In the genomic region with DNA sequence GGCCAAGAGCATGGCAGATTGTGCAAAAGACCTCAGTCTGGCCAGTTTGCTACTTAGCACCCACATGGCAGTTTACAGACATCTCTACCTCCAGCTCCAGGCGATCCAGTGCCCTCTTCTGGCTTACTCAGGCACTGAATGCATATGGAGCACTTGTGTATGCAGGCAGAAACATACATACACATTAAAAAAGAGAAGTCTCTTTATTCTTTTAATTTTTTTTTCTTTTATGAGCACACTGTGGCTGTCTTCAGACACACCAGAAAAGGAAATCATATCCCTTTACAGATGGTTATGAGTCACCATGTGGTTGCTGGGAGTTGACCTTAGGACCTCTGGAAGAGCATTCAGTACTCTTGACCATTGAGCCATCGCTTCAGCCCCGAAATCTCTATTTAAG, we compare ENCODE assay signal across 8 mouse cellular contexts. TPM values are rescaled to one million over a fixed set of nuclear protein-coding genes. Genes with fewer than 3 reads are reported as not detected.
A peak's percentile ranks its signal among the peaks of the same experiment; 100 is the strongest.
DNase-seq lines count a peak whose midpoint lies in the region; ATAC-seq lines count a peak whose summit lies in the region.

No protein-coding gene starts in this region.

- H3K9ac ChIP-seq in forebrain, embryonic 14.5 days (ENCODE audit: low read length), result no peak overlapping the region
- H3K9ac ChIP-seq in forebrain, embryonic 13.5 days, result no peak overlapping the region
- H3K9ac ChIP-seq in midbrain, embryonic 15.5 days, result no peak overlapping the region
- no peak overlapping the region for H3K9ac ChIP-seq in midbrain, embryonic 11.5 days (ENCODE audit: low read length)

- peak; percentile 53 for DNase-seq in forebrain, embryonic 14.5 days (ENCODE audit: low spot score)
- no peak for DNase-seq in midbrain, embryonic 11.5 days (ENCODE audit: low spot score, missing footprints)
- peak; percentile 62 to 63 for DNase-seq in cerebellum, postnatal 14 days
- DNase-seq in kidney, postnatal 14 days, result peak; percentile 54
- peak; percentile 27 for DNase-seq in skeletal muscle tissue, adult 2 months (ENCODE audit: low read depth, low spot score)
- DNase-seq in ovary, postnatal 10 days (ENCODE audit: low spot score), result no peak

- H3K4me1 ChIP-seq in forebrain, embryonic 14.5 days (ENCODE audit: control insufficient read depth, insufficient read depth, low read length), result peaks cover 26% of the 10 kb centered on the region
- H3K4me1 ChIP-seq in forebrain, embryonic 13.5 days, result peaks cover 36% of the 10 kb centered on the region
- peaks cover 36% of the 10 kb centered on the region for H3K4me1 ChIP-seq in midbrain, embryonic 15.5 days
- peaks cover 8% of the 10 kb centered on the region for H3K4me1 ChIP-seq in midbrain, embryonic 11.5 days (ENCODE audit: control insufficient read depth, insufficient read depth, low read length)

- H3K4me3 ChIP-seq in forebrain, embryonic 14.5 days (ENCODE audit: low read depth, low read length), result no peak overlapping the region
- no peak overlapping the region for H3K4me3 ChIP-seq in forebrain, embryonic 13.5 days
- no peak overlapping the region for H3K4me3 ChIP-seq in midbrain, embryonic 15.5 days
- no peak overlapping the region for H3K4me3 ChIP-seq in midbrain, embryonic 11.5 days (ENCODE audit: low read depth, low read length)

- 70% methylated on average over 3 of the region's 3 CpGs for WGBS in forebrain, embryonic 14.5 days
- WGBS in forebrain, embryonic 13.5 days, result 78% methylated on average over 3 of the region's 3 CpGs
- 75% methylated on average over 3 of the region's 3 CpGs for WGBS in midbrain, embryonic 15.5 days
- 66% methylated on average over 3 of the region's 3 CpGs for WGBS in midbrain, embryonic 11.5 days

- H3K36me3 ChIP-seq in forebrain, embryonic 14.5 days (ENCODE audit: control insufficient read depth, insufficient read depth, low read length), result peaks cover 10% of the 10 kb centered on the region
- peaks cover 10% of the 10 kb centered on the region for H3K36me3 ChIP-seq in forebrain, embryonic 13.5 days (ENCODE audit: poor library complexity, severe bottlenecking)
- H3K36me3 ChIP-seq in midbrain, embryonic 15.5 days (replicated peaks), result peaks cover 6% of the 10 kb centered on the region
- H3K36me3 ChIP-seq in midbrain, embryonic 11.5 days (ENCODE audit: control insufficient read depth, insufficient read depth, low read length), result peaks cover 6% of the 10 kb centered on the region; the same call in 1 of the 2 replicates

- no peak overlapping the region for H3K27ac ChIP-seq in forebrain, embryonic 14.5 days (ENCODE audit: low read depth, low read length)
- H3K27ac ChIP-seq in forebrain, embryonic 13.5 days, result no peak overlapping the region
- H3K27ac ChIP-seq in midbrain, embryonic 15.5 days, result no peak overlapping the region
- no peak overlapping the region for H3K27ac ChIP-seq in midbrain, embryonic 11.5 days (ENCODE audit: low read depth, low read length)

- ATAC-seq in forebrain, embryonic 14.5 days, result no peak
- no peak for ATAC-seq in forebrain, embryonic 13.5 days
- ATAC-seq in midbrain, embryonic 15.5 days (replicated peaks), result no peak
- no peak for ATAC-seq in midbrain, embryonic 11.5 days (ENCODE audit: low FRiP score)

- H3K27me3 ChIP-seq in forebrain, embryonic 14.5 days (replicated peaks; ENCODE audit: control insufficient read depth, insufficient read depth, low read length), result no peaks in the 10 kb centered on the region
- no peaks in the 10 kb centered on the region for H3K27me3 ChIP-seq in forebrain, embryonic 13.5 days
- H3K27me3 ChIP-seq in midbrain, embryonic 15.5 days (replicated peaks), result no peaks in the 10 kb centered on the region
- H3K27me3 ChIP-seq in midbrain, embryonic 11.5 days (ENCODE audit: control insufficient read depth, insufficient read depth, low read length), result no peaks in the 10 kb centered on the region

- peak overlapping the region; percentile 25; the same call in 1 of the 2 replicates for H3K4me2 ChIP-seq in forebrain, embryonic 14.5 days (ENCODE audit: low read length)
- no peak overlapping the region for H3K4me2 ChIP-seq in forebrain, embryonic 13.5 days
- peak overlapping the region; percentile 18 for H3K4me2 ChIP-seq in midbrain, embryonic 15.5 days
- no peak overlapping the region for H3K4me2 ChIP-seq in midbrain, embryonic 11.5 days

- H3K9me3 ChIP-seq in forebrain, embryonic 14.5 days (replicated peaks; ENCODE audit: control insufficient read depth, low read length), result no peaks in the 10 kb centered on the region
- H3K9me3 ChIP-seq in forebrain, embryonic 13.5 days (replicated peaks), result no peaks in the 10 kb centered on the region
- H3K9me3 ChIP-seq in midbrain, embryonic 15.5 days, result no peaks in the 10 kb centered on the region
- H3K9me3 ChIP-seq in midbrain, embryonic 11.5 days (ENCODE audit: control insufficient read depth, low read length), result no peaks in the 10 kb centered on the region

RNA-seq across cellular contexts. Expression of a gene that starts 35.3 kb away (rescaled TPM):
- 34.1 and 48.5 TPM in 2 replicates for polyA plus RNA-seq in forebrain, embryonic 14.5 days (2014; fragmentation: Nextera tagmentation; extraction: Ambion mirVana)
- 51.1 and 52.0 TPM in 2 replicates for polyA plus RNA-seq in forebrain, embryonic 13.5 days (2015; fragmentation: Nextera tagmentation; extraction: Ambion mirVana)
- polyA plus RNA-seq in midbrain, embryonic 15.5 days (2015; fragmentation: Nextera tagmentation; extraction: Ambion mirVana), result 43.9 and 45.3 TPM in 2 replicates
- polyA plus RNA-seq in midbrain, embryonic 11.5 days (2014; fragmentation: Nextera tagmentation; extraction: Ambion mirVana), result 34.5 and 35.2 TPM in 2 replicates

Comparison
In these comparisons a context has a peak if more than half of its experiments do, and no peak if none do; other contexts are left out.
1. H3K4me2 ChIP-seq: peak in forebrain, embryonic 14.5 days (single experiment) and midbrain, embryonic 15.5 days (single experiment); none in forebrain, embryonic 13.5 days (single experiment) and midbrain, embryonic 11.5 days (single experiment).
2. DNase-seq: peak in forebrain, embryonic 14.5 days (single experiment), cerebellum, postnatal 14 days (2 of 2), kidney, postnatal 14 days (single experiment) and skeletal muscle tissue, adult 2 months (single experiment); none in midbrain, embryonic 11.5 days (single experiment) and ovary, postnatal 10 days (single experiment).